Mouse (Mus musculus): ENCODE data around the gene Nomo1. TPM values are rescaled to one million over a fixed set of nuclear protein-coding genes. Genes with fewer than 3 reads are reported as not detected.

Gene Nomo1
- polyA plus RNA-seq, 1 experiment from 2014 or later, result 36.7 TPM

GRCm38 (mm10) chr7:46047873-46048562 is 14.5 kb downstream of the Nomo1 start:
- Histone ChIP-seq H3K27ac (replicated peaks) (no peak overlapping the region), H3K4me3 (replicated peaks) (no peak overlapping the region), H3K27me3 (no peaks in the 10 kb centered on the region), H3K9ac (no peak overlapping the region), H3K4me2 (replicated peaks) (no peak overlapping the region), H3K4me1 (no peaks in the 10 kb centered on the region), H3K9me3 (replicated peaks) (no peaks in the 10 kb centered on the region), H3K36me3 (peaks cover 77% of the 10 kb centered on the region)
- no peak for ATAC-seq (ENCODE audit: insufficient number of reproducible peaks, low FRiP score, low TSS enrichment, low read depth)
- WGBS, result 89% methylated on average over 13 of the region's 13 CpGs

GRCm38 (mm10) chr7:46049981-46050380 is 16.5 kb downstream of the Nomo1 start:
- Histone ChIP-seq H3K27ac (replicated peaks) (no peak overlapping the region), H3K9me3 (replicated peaks) (no peaks in the 10 kb centered on the region), H3K9ac (no peak overlapping the region), H3K4me3 (replicated peaks) (no peak overlapping the region), H3K36me3 (peaks cover 77% of the 10 kb centered on the region), H3K4me1 (no peaks in the 10 kb centered on the region), H3K4me2 (replicated peaks) (no peak overlapping the region), H3K27me3 (no peaks in the 10 kb centered on the region)
- WGBS, result 90% methylated on average over 7 of the region's 7 CpGs
- ATAC-seq (ENCODE audit: insufficient number of reproducible peaks, low FRiP score, low TSS enrichment, low read depth), result no peak

GRCm38 (mm10) chr7:46052161-46052821 is 18.8 kb downstream of the Nomo1 start:
- Histone ChIP-seq H3K4me3 (replicated peaks) (no peak overlapping the region), H3K36me3 (peaks cover 80% of the 10 kb centered on the region), H3K27ac (replicated peaks) (no peak overlapping the region), H3K4me2 (replicated peaks) (no peak overlapping the region), H3K9me3 (replicated peaks) (no peaks in the 10 kb centered on the region), H3K4me1 (no peaks in the 10 kb centered on the region), H3K9ac (no peak overlapping the region), H3K27me3 (no peaks in the 10 kb centered on the region)
- no peak for ATAC-seq (ENCODE audit: insufficient number of reproducible peaks, low FRiP score, low TSS enrichment, low read depth)
- WGBS, result 84% methylated on average over 4 of the region's 4 CpGs

GRCm38 (mm10) chr7:46053566-46053965 is 20.1 kb downstream of the Nomo1 start:
- H3K27me3 ChIP-seq, result no peaks in the 10 kb centered on the region
- 87% methylated on average over 3 of the region's 3 CpGs for WGBS
- no peaks in the 10 kb centered on the region for H3K9me3 ChIP-seq (replicated peaks)
- no peak overlapping the region for H3K4me2 ChIP-seq (replicated peaks)
- no peak overlapping the region for H3K4me3 ChIP-seq (replicated peaks)
- H3K4me1 ChIP-seq, result no peaks in the 10 kb centered on the region
- no peak overlapping the region for H3K27ac ChIP-seq (replicated peaks)
- H3K36me3 ChIP-seq, result peaks cover 79% of the 10 kb centered on the region
- no peak overlapping the region for H3K9ac ChIP-seq
- ATAC-seq (ENCODE audit: insufficient number of reproducible peaks, low FRiP score, low TSS enrichment, low read depth), result no peak

- H3K27me3 ChIP-seq, result no peaks in the 10 kb centered on the region
- WGBS, result 93% methylated on average over 11 of the region's 11 CpGs
- H3K9ac ChIP-seq, result no peak overlapping the region
- H3K36me3 ChIP-seq, result peaks cover 93% of the 10 kb centered on the region
- H3K4me1 ChIP-seq, result no peaks in the 10 kb centered on the region
- ATAC-seq (ENCODE audit: insufficient number of reproducible peaks, low FRiP score, low TSS enrichment, low read depth), result no peak
- no peak overlapping the region for H3K4me3 ChIP-seq (replicated peaks)
- H3K27ac ChIP-seq (replicated peaks), result no peak overlapping the region
- H3K4me2 ChIP-seq (replicated peaks), result no peak overlapping the region
- H3K9me3 ChIP-seq (replicated peaks), result no peaks in the 10 kb centered on the region
Measured at GRCm38 (mm10) chr7:46058882-46059281, 25.4 kb downstream of the Nomo1 start.

- H3K27me3 ChIP-seq, result no peaks in the 10 kb centered on the region
- no peak overlapping the region for H3K4me3 ChIP-seq (replicated peaks)
- no peaks in the 10 kb centered on the region for H3K9me3 ChIP-seq (replicated peaks)
- ATAC-seq (ENCODE audit: insufficient number of reproducible peaks, low FRiP score, low TSS enrichment, low read depth), result no peak
- no peak overlapping the region for H3K27ac ChIP-seq (replicated peaks)
- H3K36me3 ChIP-seq, result peaks cover 90% of the 10 kb centered on the region
- WGBS, result 91% methylated on average over 8 of the region's 8 CpGs
- no peak overlapping the region for H3K4me2 ChIP-seq (replicated peaks)
- no peaks in the 10 kb centered on the region for H3K4me1 ChIP-seq
- H3K9ac ChIP-seq, result no peak overlapping the region
Measured at GRCm38 (mm10) chr7:46060688-46061087, 27.2 kb downstream of the Nomo1 start.

GRCm38 (mm10) chr7:46061614-46062013 is 28.1 kb downstream of the Nomo1 start:
- H3K9me3 ChIP-seq (replicated peaks), result no peaks in the 10 kb centered on the region
- no peak overlapping the region for H3K4me3 ChIP-seq (replicated peaks)
- no peaks in the 10 kb centered on the region for H3K27me3 ChIP-seq
- H3K9ac ChIP-seq, result no peak overlapping the region
- ATAC-seq (ENCODE audit: insufficient number of reproducible peaks, low FRiP score, low TSS enrichment, low read depth), result no peak
- no peak overlapping the region for H3K4me2 ChIP-seq (replicated peaks)
- 93% methylated on average over 16 of the region's 16 CpGs for WGBS
- H3K27ac ChIP-seq (replicated peaks), result no peak overlapping the region
- peaks cover 90% of the 10 kb centered on the region for H3K36me3 ChIP-seq
- H3K4me1 ChIP-seq, result no peaks in the 10 kb centered on the region

GRCm38 (mm10) chr7:46063296-46063695 is 29.8 kb downstream of the Nomo1 start:
- H3K9ac ChIP-seq, result no peak overlapping the region
- no peak overlapping the region for H3K4me3 ChIP-seq (replicated peaks)
- no peaks in the 10 kb centered on the region for H3K4me1 ChIP-seq
- no peak overlapping the region for H3K27ac ChIP-seq (replicated peaks)
- no peak overlapping the region for H3K4me2 ChIP-seq (replicated peaks)
- 94% methylated on average over 6 of the region's 6 CpGs for WGBS
- H3K9me3 ChIP-seq (replicated peaks), result no peaks in the 10 kb centered on the region
- ATAC-seq (ENCODE audit: insufficient number of reproducible peaks, low FRiP score, low TSS enrichment, low read depth), result no peak
- H3K27me3 ChIP-seq, result no peaks in the 10 kb centered on the region
- peaks cover 91% of the 10 kb centered on the region for H3K36me3 ChIP-seq

GRCm38 (mm10) chr7:46068831-46069230 is 35.3 kb downstream of the Nomo1 start:
- Histone ChIP-seq H3K4me3 (replicated peaks) (no peak overlapping the region), H3K4me2 (replicated peaks) (no peak overlapping the region), H3K9ac (no peak overlapping the region), H3K4me1 (no peaks in the 10 kb centered on the region), H3K36me3 (peaks cover 96% of the 10 kb centered on the region), H3K9me3 (replicated peaks) (no peaks in the 10 kb centered on the region), H3K27ac (replicated peaks) (no peak overlapping the region), H3K27me3 (no peaks in the 10 kb centered on the region)
- ATAC-seq (ENCODE audit: insufficient number of reproducible peaks, low FRiP score, low TSS enrichment, low read depth), result no peak
- 93% methylated on average over 8 of the region's 8 CpGs for WGBS

GRCm38 (mm10) chr7:46076844-46077243 is 43.3 kb downstream of the Nomo1 start:
- WGBS, result 81% methylated on average over 7 of the region's 7 CpGs
- Histone ChIP-seq H3K27me3 (no peaks in the 10 kb centered on the region), H3K9ac (no peak overlapping the region), H3K36me3 (peaks cover 78% of the 10 kb centered on the region), H3K27ac (replicated peaks) (no peak overlapping the region), H3K9me3 (replicated peaks) (no peaks in the 10 kb centered on the region), H3K4me1 (no peaks in the 10 kb centered on the region), H3K4me2 (replicated peaks) (no peak overlapping the region), H3K4me3 (replicated peaks) (no peak overlapping the region)
- no peak for ATAC-seq (ENCODE audit: insufficient number of reproducible peaks, low FRiP score, low TSS enrichment, low read depth)

- Histone ChIP-seq H3K9me3 (replicated peaks) (no peaks in the 10 kb centered on the region), H3K4me3 (replicated peaks) (no peak overlapping the region), H3K36me3 (peaks cover 78% of the 10 kb centered on the region), H3K4me2 (replicated peaks) (no peak overlapping the region), H3K27ac (replicated peaks) (no peak overlapping the region), H3K4me1 (no peaks in the 10 kb centered on the region), H3K9ac (no peak overlapping the region), H3K27me3 (no peaks in the 10 kb centered on the region)
- WGBS, result 81% methylated on average over 12 of the region's 12 CpGs
- ATAC-seq (ENCODE audit: insufficient number of reproducible peaks, low FRiP score, low TSS enrichment, low read depth), result no peak
Measured at GRCm38 (mm10) chr7:46077675-46078074, 44.2 kb downstream of the Nomo1 start.

- 77% methylated on average over 10 of the region's 10 CpGs for WGBS
- ATAC-seq (ENCODE audit: insufficient number of reproducible peaks, low FRiP score, low TSS enrichment, low read depth), result no peak
Measured at GRCm38 (mm10) chr7:46084024-46084423, 50.5 kb downstream of the Nomo1 start.

More at GRCm38 (mm10) chr7:46084024-46084423, 50.5 kb downstream of the Nomo1 start:
- Histone ChIP-seq H3K9me3 (replicated peaks) (no peaks in the 10 kb centered on the region), H3K27me3 (no peaks in the 10 kb centered on the region), H3K4me2 (replicated peaks) (no peak overlapping the region), H3K9ac (no peak overlapping the region), H3K36me3 (peaks cover 55% of the 10 kb centered on the region), H3K4me1 (peaks cover 7% of the 10 kb centered on the region; the same call in 1 of the 2 replicates), H3K4me3 (replicated peaks) (no peak overlapping the region), H3K27ac (replicated peaks) (no peak overlapping the region)
